Mouse (Mus musculus) CD8-positive naive resting alpha-beta T cell, adult 57 days (primary cell): ENCODE measurements around the gene Fam168b. TPM values are rescaled to one million over a fixed set of nuclear protein-coding genes. Genes with fewer than 3 reads are reported as not detected.

Experiments
- total RNA-seq: library from RNA; stranded (reverse); gene quantifications from one replicate; pipeline ENCODE4 v1.2.4, GENCODE M21; 2023

Fam168b gene
- 169 TPM for total RNA-seq

GRCm38 (mm10) chr1:34842887-34843618 lies at the start of gene Fam168b:
Fam168b (minus strand) TSS chr1:34843065.

GRCm38 (mm10) chr1:34849745-34850342 lies 7.0 kb upstream of the Fam168b start, which contains the start of gene Plekhb2:
Plekhb2 (plus strand) TSS chr1:34849976.

Other genes starting within 250 kb of the Fam168b start
- gene Plekhb2, start 6.9 kb upstream of the Fam168b start, total RNA-seq, result 29.7 TPM